22 mouse cellular contexts compared by ENCODE assay signal in the genomic region with DNA sequence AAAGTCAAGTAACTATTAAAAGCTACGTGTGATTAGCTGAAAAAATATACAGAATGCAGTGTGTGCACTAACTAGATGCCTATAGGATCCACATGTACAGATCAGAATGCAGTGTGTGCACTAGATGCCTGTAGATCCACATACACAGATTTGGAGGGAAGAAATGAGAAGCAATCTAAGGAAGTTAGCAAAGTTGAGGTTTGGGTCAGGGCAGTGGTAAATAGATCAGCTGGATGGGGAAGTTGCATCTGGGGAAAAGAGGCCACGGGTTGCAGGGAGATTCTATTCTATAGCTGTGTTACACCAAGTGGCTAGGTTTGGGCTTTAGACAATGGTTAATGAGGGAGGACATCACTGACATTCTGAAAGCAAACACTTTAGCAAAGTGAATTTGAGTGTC. TPM values are rescaled to one million over a fixed set of nuclear protein-coding genes. Genes with fewer than 3 reads are reported as not detected.
A peak's percentile ranks its signal among the peaks of the same experiment; 100 is the strongest.
DNase-seq lines count a peak whose midpoint lies in the region; ATAC-seq lines count a peak whose summit lies in the region.
"Had no signal": no experiment of that assay in that cellular context is flagged by ENCODE, and none has a peak within 500 bp of the region (broad histone marks: within the 10 kb centered on the region; RNA-seq: fewer than 3 reads in every experiment).

No protein-coding gene starts in this region.

- ATAC-seq in hematopoietic stem cell, adult 5-6 weeks (replicated peaks in 1 of 2; ENCODE audit: insufficient read depth in 1 of 2, low FRiP score in 2 of 2, low TSS enrichment in 1 of 2, low read depth in 1 of 2, poor library complexity in 2 of 2, severe bottlenecking in 2 of 2): peak; percentile 39 to 66; a peak in 2 of 4 replicates
- ATAC-seq: activated CD4-positive, CD25-positive, alpha-beta regulatory T cell, adult 4 months; forebrain, embryonic 14.5 days; forebrain, postnatal 0 days; hindbrain, embryonic 16.5 days; intestine, embryonic 15.5 days had no signal

- peak; percentile 5 for DNase-seq in 416B (ENCODE audit: low read depth)
- peak; percentile 12 for DNase-seq in c-Kit-positive CD71-negative TER-119-negative erythroid progenitor cells, embryonic 14.5 days (ENCODE audit: low read depth)
- DNase-seq in ovary, postnatal 36 days (ENCODE audit: low spot score): no peak
- no peak for DNase-seq in natural killer cell, adult 2 months (ENCODE audit: low spot score in 2 of 2)
- DNase-seq in kidney, postnatal 14 days: no peak
- DNase-seq: adrenal gland, adult 8-10 months; adrenal gland, postnatal 25 days; cerebellum, adult 18-20 months; cerebellum, adult 9-10 months; cerebellum, postnatal 14 days; forebrain, postnatal 0 days; gastrocnemius, adult 2 months; gastrocnemius, postnatal 14 days; heart, postnatal 14 days; heart, postnatal 4 days had no signal

RNA-seq across cellular contexts. Expression of a gene that starts 33.7 kb away (rescaled TPM):
- not detected in 2 replicates for total RNA-seq in hematopoietic stem cell, adult 5-6 weeks (2017)
- total RNA-seq: adrenal gland, adult 8-10 months; adrenal gland, postnatal 25 days; ES-E14; gastrocnemius, adult 2 months; gastrocnemius, postnatal 14 days; heart, adult 8-10 months; heart, postnatal 14 days; heart, postnatal 4 days had no signal

RNA-seq across cellular contexts. Expression of a gene that starts 58.9 kb away (rescaled TPM):
- total RNA-seq in hematopoietic stem cell, adult 5-6 weeks (2017): 18.4 and 18.5 TPM in 2 replicates

Comparison
In these comparisons a context has a peak if more than half of its experiments do, and no peak if none do; other contexts are left out.
1. DNase-seq: peak in 416B (single experiment) and c-Kit-positive CD71-negative TER-119-negative erythroid progenitor cells, embryonic 14.5 days (single experiment); none in ovary, postnatal 36 days (single experiment), natural killer cell, adult 2 months (0 of 2) and kidney, postnatal 14 days (single experiment).